ENCODE assay signal across 7 mouse cellular contexts in genomic region chr7:18958384-18958766, GRCm38 (mm10). TPM values are rescaled to one million over a fixed set of nuclear protein-coding genes. Genes with fewer than 3 reads are reported as not detected.
DNase-seq lines count a peak whose midpoint lies in the region; ATAC-seq and TF ChIP-seq lines count a peak whose summit lies in the region.

No protein-coding gene starts in this region.

- ATAC-seq in lung, embryonic 16.5 days (ENCODE audit: low read depth), result peak; percentile 26; the same call in 1 of the 2 replicates
- no peak; the same call in 1 of the 2 replicates for ATAC-seq in embryonic facial prominence, embryonic 14.5 days (ENCODE audit: low read depth)
- ATAC-seq in hindbrain, postnatal 0 days, result peak; percentile 2
- peak; percentile 0; the same call in 1 of the 2 replicates for ATAC-seq in neural tube, embryonic 12.5 days (ENCODE audit: low FRiP score, low read depth)
- ATAC-seq in granulocyte monocyte progenitor cell, adult 5-6 weeks (replicated peaks; ENCODE audit: poor library complexity, severe bottlenecking), result no peak; the same call in 1 of the 2 replicates

- intact Hi-C loops in left cerebral cortex, postnatal 14 days (cut with DNase I), result loop anchor here (5.0 kb wide), 1 partner anchor 61 kb away; no protein-coding TSS in a partner anchor

- no peak overlapping the region for H3K27ac ChIP-seq in lung, embryonic 16.5 days (ENCODE audit: low read length)
- H3K27ac ChIP-seq in embryonic facial prominence, embryonic 14.5 days (replicated peaks; ENCODE audit: low read depth, low read length), result no peak overlapping the region
- H3K27ac ChIP-seq in hindbrain, postnatal 0 days, result peak overlapping the region; percentile 73
- no peak overlapping the region for H3K27ac ChIP-seq in neural tube, embryonic 12.5 days

- no peaks in the 10 kb centered on the region for H3K9me3 ChIP-seq in lung, embryonic 16.5 days (ENCODE audit: control insufficient read depth, low read length)
- no peaks in the 10 kb centered on the region for H3K9me3 ChIP-seq in embryonic facial prominence, embryonic 14.5 days (ENCODE audit: control insufficient read depth, low read length)
- no peaks in the 10 kb centered on the region for H3K9me3 ChIP-seq in hindbrain, postnatal 0 days (ENCODE audit: low read length)
- H3K9me3 ChIP-seq in neural tube, embryonic 12.5 days, result no peaks in the 10 kb centered on the region

- H3K27me3 ChIP-seq in lung, embryonic 16.5 days (ENCODE audit: control insufficient read depth, insufficient read depth, low read depth, low read length), result peaks cover 44% of the 10 kb centered on the region
- peaks cover 76% of the 10 kb centered on the region for H3K27me3 ChIP-seq in embryonic facial prominence, embryonic 14.5 days (replicated peaks; ENCODE audit: control insufficient read depth, insufficient read depth, low read length)
- H3K27me3 ChIP-seq in hindbrain, postnatal 0 days (ENCODE audit: insufficient read depth, low read length), result no peaks in the 10 kb centered on the region
- H3K27me3 ChIP-seq in neural tube, embryonic 12.5 days (replicated peaks), result peaks cover 14% of the 10 kb centered on the region

- H3K4me2 ChIP-seq in lung, embryonic 16.5 days (ENCODE audit: low read depth, low read length), result peak overlapping the region; percentile 93
- H3K4me2 ChIP-seq in embryonic facial prominence, embryonic 14.5 days (ENCODE audit: low read depth, low read length), result peak overlapping the region; percentile 97
- H3K4me2 ChIP-seq in hindbrain, postnatal 0 days (ENCODE audit: low read depth, low read length), result peak overlapping the region; percentile 65
- peak overlapping the region; percentile 69 for H3K4me2 ChIP-seq in neural tube, embryonic 12.5 days (replicated peaks)

- peak overlapping the region; percentile 64 for H3K4me3 ChIP-seq in lung, embryonic 16.5 days (ENCODE audit: low read length)
- peak overlapping the region; percentile 66 for H3K4me3 ChIP-seq in embryonic facial prominence, embryonic 14.5 days (ENCODE audit: low read depth, low read length)
- H3K4me3 ChIP-seq in hindbrain, postnatal 0 days (ENCODE audit: low read length), result peak overlapping the region; percentile 37
- H3K4me3 ChIP-seq in neural tube, embryonic 12.5 days, result peak overlapping the region; percentile 40

- H3K36me3 ChIP-seq in lung, embryonic 16.5 days (ENCODE audit: control insufficient read depth, insufficient read depth, low read length), result no peaks in the 10 kb centered on the region
- no peaks in the 10 kb centered on the region for H3K36me3 ChIP-seq in embryonic facial prominence, embryonic 14.5 days (ENCODE audit: control insufficient read depth, insufficient read depth, low read length)
- peaks cover 2% of the 10 kb centered on the region; the same call in 1 of the 2 replicates for H3K36me3 ChIP-seq in hindbrain, postnatal 0 days (ENCODE audit: insufficient read depth, low read length)
- H3K36me3 ChIP-seq in neural tube, embryonic 12.5 days, result peaks cover 42% of the 10 kb centered on the region

- TF ChIP-seq CTCF in hindbrain, postnatal 0 days (IDR thresholded peaks at IDR 0.05; ENCODE audit: low read depth), result no peak

- H3K4me1 ChIP-seq in lung, embryonic 16.5 days (replicated peaks; ENCODE audit: control insufficient read depth, insufficient read depth, low read length), result peaks cover 19% of the 10 kb centered on the region
- H3K4me1 ChIP-seq in embryonic facial prominence, embryonic 14.5 days (ENCODE audit: control insufficient read depth, insufficient read depth, low read length), result peaks cover 9% of the 10 kb centered on the region; the same call in 1 of the 2 replicates
- H3K4me1 ChIP-seq in hindbrain, postnatal 0 days (ENCODE audit: insufficient read depth, low read length), result peaks cover 17% of the 10 kb centered on the region
- H3K4me1 ChIP-seq in neural tube, embryonic 12.5 days, result peaks cover 59% of the 10 kb centered on the region

- WGBS in lung, embryonic 16.5 days, result 2% methylated on average over 21 of the region's 21 CpGs
- under 1% methylated on average over 14 of the region's 21 CpGs for WGBS in embryonic facial prominence, embryonic 14.5 days
- WGBS in hindbrain, postnatal 0 days, result 15% methylated on average over 21 of the region's 21 CpGs
- WGBS in neural tube, embryonic 12.5 days, result 2% methylated on average over 21 of the region's 21 CpGs

- H3K9ac ChIP-seq in lung, embryonic 16.5 days (ENCODE audit: low read length), result peak overlapping the region; percentile 72
- peak overlapping the region; percentile 69 for H3K9ac ChIP-seq in embryonic facial prominence, embryonic 14.5 days (ENCODE audit: low read depth, low read length)
- peak overlapping the region; percentile 51 for H3K9ac ChIP-seq in hindbrain, postnatal 0 days (replicated peaks; ENCODE audit: low read length)
- peak overlapping the region; percentile 59; the same call in 1 of the 2 replicates for H3K9ac ChIP-seq in neural tube, embryonic 12.5 days

- no peak for DNase-seq in lung, postnatal 25 days (ENCODE audit: low spot score)
- no peak for DNase-seq in embryonic facial prominence, embryonic 14.5 days (ENCODE audit: low spot score)
- DNase-seq in hindbrain, postnatal 0 days (ENCODE audit: low spot score), result no peak
- no peak for DNase-seq in left cerebral cortex, postnatal 14 days (ENCODE audit: low spot score in 2 of 2)

RNA-seq across cellular contexts. Expression of gene Nanos2, which starts 28.8 kb away (rescaled TPM):
- not detected in 2 replicates for polyA plus RNA-seq in lung, embryonic 16.5 days (2015; fragmentation: Nextera tagmentation; extraction: Ambion mirVana)
- polyA plus RNA-seq in embryonic facial prominence, embryonic 14.5 days (2014; fragmentation: Nextera tagmentation; extraction: Ambion mirVana), result not detected in 2 replicates
- total RNA-seq in hindbrain, postnatal 0 days (2014; rRNA removed), result 1.3 and 2.6 TPM in 2 replicates
- polyA plus RNA-seq in hindbrain, postnatal 0 days (2015; fragmentation: Nextera tagmentation; extraction: Ambion mirVana), result 1.6 TPM in 2 replicates
- polyA plus RNA-seq in neural tube, embryonic 12.5 days (2016; fragmentation: Nextera tagmentation; extraction: Ambion mirVana), result 0.24 and 0.72 TPM in 2 replicates
- under 1 TPM; 0.42 to 0.75 TPM for total RNA-seq in left cerebral cortex, postnatal 14 days (2021)
- total RNA-seq in granulocyte monocyte progenitor cell, adult 5-6 weeks (2014; fragmentation: Nextera tagmentation), result not detected in 2 replicates
- not detected in 2 replicates for total RNA-seq in granulocyte monocyte progenitor cell, adult 5-6 weeks (2017)

RNA-seq across cellular contexts. Expression of gene Mypop, which starts 32.7 kb away (rescaled TPM):
- 2.1 and 2.8 TPM in 2 replicates for polyA plus RNA-seq in lung, embryonic 16.5 days (2015; fragmentation: Nextera tagmentation; extraction: Ambion mirVana)
- polyA plus RNA-seq in embryonic facial prominence, embryonic 14.5 days (2014; fragmentation: Nextera tagmentation; extraction: Ambion mirVana), result 4.0 and 4.2 TPM in 2 replicates
- total RNA-seq in hindbrain, postnatal 0 days (2014; rRNA removed), result 22.5 and 26.1 TPM in 2 replicates
- 5.6 and 6.0 TPM in 2 replicates for polyA plus RNA-seq in hindbrain, postnatal 0 days (2015; fragmentation: Nextera tagmentation; extraction: Ambion mirVana)
- 6.1 and 7.0 TPM in 2 replicates for polyA plus RNA-seq in neural tube, embryonic 12.5 days (2016; fragmentation: Nextera tagmentation; extraction: Ambion mirVana)
- total RNA-seq in left cerebral cortex, postnatal 14 days (2021), result 10 to 100 TPM; 39.9 to 42.2 TPM
- not detected in 2 replicates for total RNA-seq in granulocyte monocyte progenitor cell, adult 5-6 weeks (2014; fragmentation: Nextera tagmentation)
- total RNA-seq in granulocyte monocyte progenitor cell, adult 5-6 weeks (2017), result 0.82 TPM in 1 of 2 replicates, not detected in the other

RNA-seq across cellular contexts. Expression of gene Nova2, which starts 32.7 kb away (rescaled TPM):
- polyA plus RNA-seq in lung, embryonic 16.5 days (2015; fragmentation: Nextera tagmentation; extraction: Ambion mirVana), result 0.89 and 0.99 TPM in 2 replicates
- polyA plus RNA-seq in embryonic facial prominence, embryonic 14.5 days (2014; fragmentation: Nextera tagmentation; extraction: Ambion mirVana), result 0.79 and 0.81 TPM in 2 replicates
- total RNA-seq in hindbrain, postnatal 0 days (2014; rRNA removed), result 18.3 and 19.8 TPM in 2 replicates
- polyA plus RNA-seq in hindbrain, postnatal 0 days (2015; fragmentation: Nextera tagmentation; extraction: Ambion mirVana), result 9.2 and 9.7 TPM in 2 replicates
- 12.1 and 12.6 TPM in 2 replicates for polyA plus RNA-seq in neural tube, embryonic 12.5 days (2016; fragmentation: Nextera tagmentation; extraction: Ambion mirVana)
- total RNA-seq in left cerebral cortex, postnatal 14 days (2021), result 100 to 1,000 TPM; 105 to 110 TPM
- not detected in 2 replicates for total RNA-seq in granulocyte monocyte progenitor cell, adult 5-6 weeks (2014; fragmentation: Nextera tagmentation)
- not detected in 2 replicates for total RNA-seq in granulocyte monocyte progenitor cell, adult 5-6 weeks (2017)

RNA-seq across cellular contexts. Expression of gene Irf2bp1, which starts 45.5 kb away (rescaled TPM):
- polyA plus RNA-seq in lung, embryonic 16.5 days (2015; fragmentation: Nextera tagmentation; extraction: Ambion mirVana), result 16.0 and 16.5 TPM in 2 replicates
- polyA plus RNA-seq in embryonic facial prominence, embryonic 14.5 days (2014; fragmentation: Nextera tagmentation; extraction: Ambion mirVana), result 26.6 and 27.4 TPM in 2 replicates
- 128 and 140 TPM in 2 replicates for total RNA-seq in hindbrain, postnatal 0 days (2014; rRNA removed)
- polyA plus RNA-seq in hindbrain, postnatal 0 days (2015; fragmentation: Nextera tagmentation; extraction: Ambion mirVana), result 20.0 and 22.4 TPM in 2 replicates
- 41.6 and 45.2 TPM in 2 replicates for polyA plus RNA-seq in neural tube, embryonic 12.5 days (2016; fragmentation: Nextera tagmentation; extraction: Ambion mirVana)
- total RNA-seq in left cerebral cortex, postnatal 14 days (2021), result 10 to 100 TPM; 42.5 to 45.2 TPM
- 14.5 and 24.3 TPM in 2 replicates for total RNA-seq in granulocyte monocyte progenitor cell, adult 5-6 weeks (2014; fragmentation: Nextera tagmentation)
- total RNA-seq in granulocyte monocyte progenitor cell, adult 5-6 weeks (2017), result 8.4 and 17.5 TPM in 2 replicates

RNA-seq across cellular contexts. Expression of gene Ccdc61, which starts 48.2 kb away (rescaled TPM):
- polyA plus RNA-seq in lung, embryonic 16.5 days (2015; fragmentation: Nextera tagmentation; extraction: Ambion mirVana), result 30.8 and 32.7 TPM in 2 replicates
- polyA plus RNA-seq in embryonic facial prominence, embryonic 14.5 days (2014; fragmentation: Nextera tagmentation; extraction: Ambion mirVana), result 19.4 and 22.5 TPM in 2 replicates
- total RNA-seq in hindbrain, postnatal 0 days (2014; rRNA removed), result 22.0 and 31.5 TPM in 2 replicates
- 32.9 and 35.2 TPM in 2 replicates for polyA plus RNA-seq in hindbrain, postnatal 0 days (2015; fragmentation: Nextera tagmentation; extraction: Ambion mirVana)
- polyA plus RNA-seq in neural tube, embryonic 12.5 days (2016; fragmentation: Nextera tagmentation; extraction: Ambion mirVana), result 32.9 and 34.0 TPM in 2 replicates
- 10 to 100 TPM; 11.6 to 13.0 TPM for total RNA-seq in left cerebral cortex, postnatal 14 days (2021)
- 34.6 and 45.4 TPM in 2 replicates for total RNA-seq in granulocyte monocyte progenitor cell, adult 5-6 weeks (2014; fragmentation: Nextera tagmentation)
- 11.4 and 12.1 TPM in 2 replicates for total RNA-seq in granulocyte monocyte progenitor cell, adult 5-6 weeks (2017)

Comparison
In these comparisons a context has a peak if more than half of its experiments do, and no peak if none do; other contexts are left out.
1. ATAC-seq: peak in lung, embryonic 16.5 days (single experiment), hindbrain, postnatal 0 days (single experiment) and neural tube, embryonic 12.5 days (single experiment); none in embryonic facial prominence, embryonic 14.5 days (single experiment) and granulocyte monocyte progenitor cell, adult 5-6 weeks (single experiment).
2. Peak in every context shown above with its lines, with median percentiles within 50 percentile points of each other: H3K4me2 ChIP-seq, H3K4me3 ChIP-seq and H3K9ac ChIP-seq.